Mouse (Mus musculus) MEL (cell line): ENCODE results near the gene Pttg1ip. TPM values are rescaled to one million over a fixed set of nuclear protein-coding genes. Genes with fewer than 3 reads are reported as not detected.

Experiments
- DNase-seq: peaks from one replicate; pipeline ENCODE4 v3.0.0; 2011; ENCODE audit warnings: low read depth, low spot score
- H3K27ac ChIP-seq: 2 replicates; pipeline ENCODE4 v1.5.1; 2012; ENCODE audit warnings: low read depth, mild to moderate bottlenecking, control low read depth, low read length, moderate library complexity; ENCODE audit not compliant: control insufficient read depth
- H3K27me3 ChIP-seq, 2 experiments: fragments of 150-350 bp in 1 of 2; sonication (generic) in 1 of 2; 2 replicates each; pipeline ENCODE4 v1.6.1; 2012; ENCODE audit warnings: low read length in 2 of 2, mild to moderate bottlenecking in 2 of 2, improper control_type of control experiment in 1 of 2, moderate library complexity in 1 of 2; ENCODE audit not compliant: insufficient read depth in 2 of 2, control insufficient read depth in 1 of 2
- H3K36me3 ChIP-seq, 2 experiments: 2 replicates each; pipeline ENCODE4 v1.6.1; 2012 to 2014; ENCODE audit warnings: low read length in 2 of 2, improper control_type of control experiment in 1 of 2, inconsistent platforms in 1 of 2, mild to moderate bottlenecking in 1 of 2; ENCODE audit not compliant: insufficient read depth in 2 of 2, control insufficient read depth in 1 of 2
- H3K4me1 ChIP-seq, 2 experiments: fragments of 150-350 bp in 1 of 2; sonication (generic) in 1 of 2; 2 replicates each; pipeline ENCODE4 v1.6.1; 2012; ENCODE audit warnings: low read length in 2 of 2, improper control_type of control experiment in 1 of 2, mild to moderate bottlenecking in 1 of 2; ENCODE audit not compliant: insufficient read depth in 2 of 2, control insufficient read depth in 1 of 2
- H3K4me3 ChIP-seq, 2 experiments: fragments of 150-350 bp in 1 of 2; sonication (generic) in 1 of 2; 2 replicates each; pipeline ENCODE4 v1.5.1; 2012; ENCODE audit warnings: low read depth in 2 of 2, low read length in 2 of 2, mild to moderate bottlenecking in 2 of 2, moderate library complexity in 2 of 2, control low read depth in 1 of 2, improper control_type of control experiment in 1 of 2; ENCODE audit not compliant: control insufficient read depth in 1 of 2, insufficient read depth in 1 of 2
- H3K79me2 ChIP-seq: 2 replicates; pipeline ENCODE4 v1.6.1; 2012; ENCODE audit warnings: mild to moderate bottlenecking, low read length, moderate library complexity; ENCODE audit not compliant: control insufficient read depth, poor library complexity, insufficient read depth
- H3K9ac ChIP-seq: 2 replicates; pipeline ENCODE4 v1.6.1; 2012; ENCODE audit warnings: low read depth, mild to moderate bottlenecking, control low read depth, low read length, moderate library complexity; ENCODE audit not compliant: control insufficient read depth, poor library complexity, severe bottlenecking
- H3K9me3 ChIP-seq: fragments of 150-350 bp; sonication (generic); replicated peaks from 2 replicates; pipeline ENCODE4 v1.6.1; 2012; ENCODE audit warnings: mild to moderate bottlenecking, low read length, improper control_type of control experiment, moderate library complexity; ENCODE audit not compliant: insufficient read depth
- CTCF ChIP-seq, 3 experiments: IDR thresholded peaks in 2 of 3; conservative IDR thresholded peaks in 1 of 3; 2 replicates each; pipeline ENCODE4 v1.5.1; 2011 to 2012; ENCODE audit warnings: low read length in 3 of 3, low read depth in 2 of 3, mild to moderate bottlenecking in 2 of 3, improper control_type of control experiment in 1 of 3, inconsistent platforms in 1 of 3, mixed read lengths in 1 of 3, moderate library complexity in 1 of 3; ENCODE audit not compliant: control insufficient read depth in 1 of 3, insufficient read depth in 1 of 3, poor library complexity in 1 of 3, severe bottlenecking in 1 of 3
- E2F4 ChIP-seq: IDR thresholded peaks from 2 replicates; pipeline ENCODE4 v1.6.1; 2011; ENCODE audit warnings: low read depth, low read length, improper control_type of control experiment, borderline replicate concordance
- ELF1 ChIP-seq: IDR thresholded peaks from 2 replicates; pipeline ENCODE4 v1.6.1; 2014; ENCODE audit warnings: low read depth, mild to moderate bottlenecking, inconsistent platforms, low read length, improper control_type of control experiment, moderate library complexity
- EP300 ChIP-seq, 2 experiments: IDR thresholded peaks; 2 replicates each; pipeline ENCODE4 v1.6.1; 2011; ENCODE audit warnings: improper control_type of control experiment in 2 of 2, low read length in 2 of 2, low read depth in 1 of 2, mild to moderate bottlenecking in 1 of 2
- ETS1 ChIP-seq: IDR thresholded peaks from 2 replicates; pipeline ENCODE4 v1.6.1; 2012; ENCODE audit warnings: low read depth, mild to moderate bottlenecking, inconsistent platforms, low read length, improper control_type of control experiment, moderate library complexity
- GABPA ChIP-seq: IDR thresholded peaks from 2 replicates; pipeline ENCODE4 v1.6.1; 2012; ENCODE audit warnings: low read depth, mild to moderate bottlenecking, inconsistent platforms, low read length, improper control_type of control experiment, moderate library complexity
- JUND ChIP-seq: IDR thresholded peaks from 2 replicates; pipeline ENCODE4 v1.6.1; 2011; ENCODE audit warnings: low read depth, mild to moderate bottlenecking, improper control_type of control experiment, low read length
- MYB ChIP-seq: IDR thresholded peaks from 2 replicates; pipeline ENCODE4 v1.6.1; 2011; ENCODE audit warnings: mild to moderate bottlenecking, low read depth, low read length, improper control_type of control experiment
- POLR2AphosphoS2 ChIP-seq: IDR thresholded peaks from 2 replicates; pipeline ENCODE4 v1.6.1; 2011; ENCODE audit warnings: low read length, improper control_type of control experiment
- SIN3A ChIP-seq: IDR thresholded peaks from 2 replicates; pipeline ENCODE4 v1.6.1; 2012; ENCODE audit warnings: low read length, improper control_type of control experiment, inconsistent platforms
- SMC3 ChIP-seq: IDR thresholded peaks from 2 replicates; pipeline ENCODE4 v1.6.1; 2011; ENCODE audit warnings: low read depth, low read length, improper control_type of control experiment
- USF1 ChIP-seq: IDR thresholded peaks from 2 replicates; pipeline ENCODE4 v1.6.1; 2014; ENCODE audit warnings: low read depth, mild to moderate bottlenecking, inconsistent platforms, low read length, improper control_type of control experiment, moderate library complexity
- USF2 ChIP-seq, 2 experiments: IDR thresholded peaks; 2 replicates each; pipeline ENCODE4 v1.6.1; 2011 to 2012; ENCODE audit warnings: improper control_type of control experiment in 2 of 2, low read length in 2 of 2, borderline replicate concordance in 1 of 2, inconsistent platforms in 1 of 2, low read depth in 1 of 2, mild to moderate bottlenecking in 1 of 2; ENCODE audit not compliant: insufficient read depth in 1 of 2
- ZC3H11A ChIP-seq: IDR thresholded peaks from 2 replicates; pipeline ENCODE4 v1.6.1; 2012; ENCODE audit warnings: low read depth, mild to moderate bottlenecking, inconsistent platforms, low read length, improper control_type of control experiment
- ZMIZ1 ChIP-seq: IDR thresholded peaks from 2 replicates; pipeline ENCODE4 v1.6.1; 2012; ENCODE audit warnings: low read depth, mild to moderate bottlenecking, inconsistent platforms, low read length, improper control_type of control experiment, moderate library complexity
- polyA plus RNA-seq, 2 experiments: library from polyadenylated mRNA; stranded (reverse) in 1 of 2; unstranded in 1 of 2; fragments of >175 nt in 1 of 2; fragments of >200 nt in 1 of 2; gene quantifications; 2 replicates each; pipeline versions ENCODE4 v1.2.1 to v1.2.4; 2012; ENCODE audit warnings: low replicate concordance in 2 of 2, low read depth in 1 of 2; ENCODE audit not compliant: insufficient read length in 2 of 2, insufficient read depth in 1 of 2, missing spikeins in 1 of 2
- total RNA-seq: library from RNA; depleted of rRNA; stranded (reverse); fragments of 300-350 nt; gene quantifications from 2 replicates; pipeline ENCODE4 v1.2.3, GENCODE M21; 2012

Pttg1ip gene
- total and polyA plus RNA-seq, 3 experiments, result 50.4 to 53.1 TPM; not detected in 1

DNA sequence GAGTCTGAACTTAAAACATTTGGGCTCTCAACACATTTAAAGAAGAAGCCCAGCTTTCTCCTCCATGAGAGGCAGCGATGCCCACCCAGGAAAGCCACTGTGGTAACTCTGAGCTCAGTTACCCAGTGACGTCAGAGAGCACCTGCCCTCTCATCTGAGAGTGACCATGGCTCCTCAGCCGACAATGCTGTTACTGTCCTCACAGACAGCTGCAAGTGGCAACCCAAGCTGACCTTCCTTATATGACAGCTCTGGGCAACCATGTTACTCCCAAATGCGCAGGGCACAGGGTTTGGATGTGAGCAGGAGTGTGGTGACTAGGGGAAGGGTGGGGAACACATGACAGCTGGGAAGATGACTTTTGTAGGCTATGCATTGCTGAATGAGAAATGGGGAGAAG lies 28.2 kb upstream of the Pttg1ip start:
- no peak overlapping the region for H3K4me3 ChIP-seq
- DNase-seq, result no peak
- H3K36me3 ChIP-seq, result peaks cover 2 to 4% of the 10 kb centered on the region in 2 experiments
- no peaks in the 10 kb centered on the region for H3K27me3 ChIP-seq
- peaks cover 2 to 9% of the 10 kb centered on the region in 2 experiments; a peak in 2 of 4 replicates for H3K4me1 ChIP-seq
- no peaks in the 10 kb centered on the region for H3K79me2 ChIP-seq
- TF ChIP-seq USF1, result no peak
- TF ChIP-seq ETS1, result no peak
- TF ChIP-seq SIN3A, result no peak
- TF ChIP-seq, all 39 proteins: peak for 0
- H3K9me3 ChIP-seq, result no peaks in the 10 kb centered on the region
- no peak overlapping the region for H3K9ac ChIP-seq
- no peak overlapping the region for H3K27ac ChIP-seq

DNA sequence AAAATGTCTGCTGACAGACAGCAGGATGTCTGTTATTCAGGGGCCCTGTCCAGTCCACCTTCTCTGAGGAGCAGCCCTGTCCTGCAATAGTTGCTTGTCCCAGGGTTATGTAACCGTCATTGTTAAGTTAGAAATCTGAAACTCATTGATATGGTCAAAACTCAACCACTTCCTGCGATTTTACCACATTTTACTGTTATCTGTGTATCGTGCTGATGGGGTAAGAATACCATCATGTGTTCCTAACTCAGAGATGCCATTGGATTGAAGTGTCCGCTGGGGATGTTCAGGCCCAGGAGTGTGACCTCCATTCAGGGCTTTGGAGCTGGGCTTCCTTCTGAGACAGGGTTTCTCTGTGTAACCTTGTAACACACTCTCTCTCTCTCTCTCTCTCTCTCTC lies 26.6 kb upstream of the Pttg1ip start:
- peaks cover 2 to 9% of the 10 kb centered on the region in 2 experiments; a peak in 2 of 4 replicates for H3K4me1 ChIP-seq
- no peak overlapping the region for H3K9ac ChIP-seq
- H3K9me3 ChIP-seq, result no peaks in the 10 kb centered on the region
- no peaks in the 10 kb centered on the region for H3K79me2 ChIP-seq
- H3K4me3 ChIP-seq, result no peak overlapping the region
- H3K36me3 ChIP-seq, result peaks cover 2 to 4% of the 10 kb centered on the region in 2 experiments
- DNase-seq, result no peak
- H3K27me3 ChIP-seq, result no peaks in the 10 kb centered on the region
- TF ChIP-seq ELF1, result no peak
- no peak for TF ChIP-seq ZC3H11A
- TF ChIP-seq JUND, result no peak
- no peak for TF ChIP-seq EP300 (IDR thresholded peaks at IDR 0.05; ENCODE audit: low read depth in 1 of 2, low read length in 2 of 2)
- TF ChIP-seq POLR2AphosphoS2, result no peak
- TF ChIP-seq ZMIZ1, result no peak
- TF ChIP-seq CTCF (IDR thresholded peaks at IDR 0.05 in 2 of 3, conservative IDR thresholded peaks at IDR 0.05 in 1 of 3; ENCODE audit: control insufficient read depth in 1 of 3, insufficient read depth in 1 of 3, low read depth in 2 of 3, low read length in 3 of 3, poor library complexity in 1 of 3, severe bottlenecking in 1 of 3), result no peak
- TF ChIP-seq SMC3, result no peak
- no peak for TF ChIP-seq MYB
- no peak for TF ChIP-seq USF2 (IDR thresholded peaks at IDR 0.05; ENCODE audit: borderline replicate concordance in 1 of 2, insufficient read depth in 1 of 2, low read depth in 1 of 2, low read length in 2 of 2)
- H3K27ac ChIP-seq, result no peak overlapping the region

DNA sequence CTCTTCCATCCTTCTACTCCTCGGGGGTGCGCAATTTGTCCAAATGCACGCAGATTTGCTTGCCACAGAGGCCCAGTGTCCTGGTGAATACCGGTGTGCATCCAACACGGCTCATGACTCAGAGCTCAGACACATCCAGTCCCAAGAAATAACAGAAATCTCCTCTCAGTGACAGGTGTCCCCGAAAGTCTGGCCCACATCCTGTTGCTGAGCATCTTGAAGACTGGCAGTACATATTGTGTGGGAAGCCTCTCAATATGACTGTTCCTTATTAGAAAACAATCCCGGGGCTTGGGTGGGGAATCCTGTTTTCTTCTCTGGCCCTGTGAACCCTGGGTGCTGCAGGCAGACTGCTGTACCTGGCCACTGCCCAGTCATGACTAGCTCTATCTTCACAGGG lies 24.9 kb upstream of the Pttg1ip start:
- Histone ChIP-seq H3K4me3 (no peak overlapping the region), H3K36me3 (peaks cover 1 to 9% of the 10 kb centered on the region in 2 experiments), H3K27ac (no peak overlapping the region), H3K4me1 (peaks cover 7 to 21% of the 10 kb centered on the region in 2 experiments), H3K27me3 (no peaks in the 10 kb centered on the region), H3K79me2 (no peaks in the 10 kb centered on the region), H3K9ac (no peak overlapping the region), H3K9me3 (no peaks in the 10 kb centered on the region)
- no peak for DNase-seq
- TF ChIP-seq USF1, result no peak
- TF ChIP-seq GABPA, result no peak
- TF ChIP-seq E2F4, result no peak
